Mouse (Mus musculus) cortical plate, adult 2 months (tissue): ENCODE data around the gene Rabggtb.

Experiments
- CTCF ChIP-seq: fragments of 200-500 bp; IDR thresholded peaks from 2 replicates; pipeline ENCODE4 v1.5.1; 2011; ENCODE audit warnings: mild to moderate bottlenecking, control low read depth, low read length; ENCODE audit not compliant: insufficient read depth; ENCODE audit errors: extremely low read depth
- POLR2A ChIP-seq: fragments of 200-500 bp; IDR thresholded peaks from 2 replicates; pipeline ENCODE4 v1.6.1; 2011; ENCODE audit warnings: mild to moderate bottlenecking, low read length, control low read depth; ENCODE audit not compliant: insufficient read depth; ENCODE audit errors: extremely low read depth

DNA sequence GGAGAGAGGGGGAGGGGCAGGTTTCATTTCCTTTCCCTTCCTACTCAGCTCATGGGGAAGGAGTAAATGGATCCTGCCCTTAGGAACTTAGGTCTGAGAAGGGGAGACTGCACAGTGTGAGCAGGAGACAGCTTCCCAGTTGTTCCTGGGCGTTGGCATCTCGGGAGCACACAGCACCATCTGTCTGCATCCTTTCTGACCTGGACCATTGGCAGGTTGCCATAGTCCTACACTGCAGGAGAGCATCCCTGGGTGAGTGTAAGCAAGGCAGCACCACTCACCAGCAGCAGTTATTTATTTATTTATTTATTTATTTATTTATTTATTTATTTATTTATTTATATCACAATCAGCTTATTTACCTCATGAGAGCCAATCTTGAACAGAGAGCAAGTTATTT lies 48.1 kb upstream of the Rabggtb start:
- TF ChIP-seq CTCF (no peak), POLR2A (no peak)
